Comparison of ENCODE assay signal across 8 mouse cellular contexts in the genomic region with DNA sequence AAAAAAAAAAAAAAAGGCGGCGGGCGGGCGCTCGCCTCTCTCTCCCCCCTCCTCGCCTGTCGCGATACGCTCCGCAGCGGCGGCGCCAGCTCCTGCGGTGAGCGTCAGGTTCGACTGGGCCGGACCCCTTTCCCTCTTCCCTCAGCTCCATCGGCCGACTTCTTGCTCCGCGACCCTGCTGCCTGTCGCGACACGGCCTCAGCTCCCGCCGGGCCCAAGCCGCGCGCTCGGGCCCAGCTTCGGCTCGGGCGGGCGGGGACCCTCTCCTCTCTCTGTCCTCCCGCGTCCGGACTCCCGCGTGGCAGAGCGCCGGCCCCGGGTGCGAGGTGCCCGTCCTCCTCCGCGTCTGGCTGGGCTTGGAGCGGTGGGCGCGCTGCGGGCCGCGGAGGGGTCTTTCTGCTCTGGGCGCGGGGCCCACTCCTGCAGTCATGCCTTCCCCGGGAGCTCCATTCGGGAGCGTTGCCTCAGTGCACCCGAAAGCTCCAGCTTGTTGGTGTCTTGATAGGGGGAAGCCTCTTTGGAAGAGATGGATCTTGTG. TPM values are rescaled to one million over a fixed set of nuclear protein-coding genes. Genes with fewer than 3 reads are reported as not detected.
DNase-seq lines count a peak whose midpoint lies in the region; ATAC-seq and TF ChIP-seq lines count a peak whose summit lies in the region.

No protein-coding gene starts in this region.

- H3K4me2 ChIP-seq in neural tube, embryonic 13.5 days = peak overlapping the region; percentile 92

- H3ac ChIP-seq in C2C12 (ENCODE audit: control insufficient read depth, insufficient read length, low read depth) = peak overlapping the region; percentile 100

- TF ChIP-seq EP300 in heart, adult 2 months (IDR thresholded peaks at IDR 0.05; ENCODE audit: insufficient read depth, low read depth, low read length) = no peak

- H3K27ac ChIP-seq in heart, adult 2 months = peak overlapping the region; percentile 93
- H3K27ac ChIP-seq in embryonic fibroblast, embryonic 13.5 days (ENCODE audit: insufficient read depth, low read length) = peak overlapping the region; percentile 94
- peak overlapping the region; percentile 98 for H3K27ac ChIP-seq in limb, embryonic 10.5 days
- H3K27ac ChIP-seq in neural tube, embryonic 13.5 days (replicated peaks) = peak overlapping the region; percentile 98

- intact Hi-C loops in heart, adult 2 months (cut with DNase I) = loop anchor here (1.0 to 5.0 kb wide), 2 partner anchors 19 to 47 kb away; a partner anchor contains a TSS

- no peak; the same call in none of the 2 replicates for ATAC-seq in neural tube, embryonic 13.5 days (ENCODE audit: low read depth)
- no peak for ATAC-seq in inflammation-experienced regulatory T-cells, adult 6 months

- WGBS in heart, adult 2 months = under 1% methylated on average over 56 of the region's 58 CpGs
- WGBS in limb, embryonic 10.5 days = under 1% methylated on average over 53 of the region's 58 CpGs
- under 1% methylated on average over 53 of the region's 58 CpGs for WGBS in neural tube, embryonic 13.5 days

- DNase-seq in heart, adult 2 months = no peak
- no peak for DNase-seq in heart, adult 11 months
- peak; percentile 53 for DNase-seq in limb, embryonic 10.5 days (ENCODE audit: low spot score)
- DNase-seq in gastrocnemius, postnatal 4 days (ENCODE audit: low spot score in 2 of 2) = no peak

- peaks cover 6% of the 10 kb centered on the region for H3K79me2 ChIP-seq in heart, adult 2 months (replicated peaks; ENCODE audit: control insufficient read depth, insufficient read depth, low read length)
- peaks cover 54% of the 10 kb centered on the region for H3K79me2 ChIP-seq in C2C12 (ENCODE audit: control insufficient read depth, insufficient read depth)

- H3K9me3 ChIP-seq in limb, embryonic 10.5 days (replicated peaks) = no peaks in the 10 kb centered on the region
- no peaks in the 10 kb centered on the region for H3K9me3 ChIP-seq in neural tube, embryonic 13.5 days

- peaks cover 17% of the 10 kb centered on the region for H3K36me3 ChIP-seq in heart, adult 2 months (ENCODE audit: control insufficient read depth, insufficient read depth, low read length)
- peaks cover 9% of the 10 kb centered on the region for H3K36me3 ChIP-seq in C2C12 (ENCODE audit: control insufficient read depth, insufficient read depth)
- peaks cover 55% of the 10 kb centered on the region for H3K36me3 ChIP-seq in limb, embryonic 10.5 days
- peaks cover 17% of the 10 kb centered on the region for H3K36me3 ChIP-seq in neural tube, embryonic 13.5 days

- no peaks in the 10 kb centered on the region for H3K27me3 ChIP-seq in heart, adult 2 months (ENCODE audit: control insufficient read depth, insufficient read depth, low read length)
- no peaks in the 10 kb centered on the region for H3K27me3 ChIP-seq in C2C12 (ENCODE audit: control insufficient read depth, insufficient read depth, insufficient read length)
- H3K27me3 ChIP-seq in limb, embryonic 10.5 days (ENCODE audit: low read depth, poor library complexity, severe bottlenecking) = no peaks in the 10 kb centered on the region
- no peaks in the 10 kb centered on the region for H3K27me3 ChIP-seq in neural tube, embryonic 13.5 days

- no peak for TF ChIP-seq POLR2A in heart, adult 2 months (IDR thresholded peaks at IDR 0.05; ENCODE audit: insufficient read depth, low read depth, low read length)
- TF ChIP-seq POLR2A in embryonic fibroblast, embryonic 13.5 days (IDR thresholded peaks at IDR 0.05; ENCODE audit: low read depth, low read length) = no peak; the same call in 1 of the 2 replicates

- H3K79me3 ChIP-seq in C2C12 (ENCODE audit: low read depth) = peaks cover 44% of the 10 kb centered on the region

- no peak for TF ChIP-seq CTCF in heart, adult 2 months (IDR thresholded peaks at IDR 0.05)
- no peak for TF ChIP-seq CTCF in C2C12 (IDR thresholded peaks at IDR 0.05; ENCODE audit: control insufficient read depth, insufficient read depth, insufficient read length)
- no peak for TF ChIP-seq CTCF in embryonic fibroblast, embryonic 13.5 days (IDR thresholded peaks at IDR 0.05; ENCODE audit: borderline replicate concordance, insufficient read depth, low read length)

- H3K4me1 ChIP-seq in heart, adult 2 months (ENCODE audit: control insufficient read depth, insufficient read depth, low read length) = peaks cover 18% of the 10 kb centered on the region
- peaks cover 14% of the 10 kb centered on the region for H3K4me1 ChIP-seq in embryonic fibroblast, embryonic 13.5 days (ENCODE audit: control insufficient read depth, insufficient read depth, low read length)
- H3K4me1 ChIP-seq in limb, embryonic 10.5 days = peaks cover 32% of the 10 kb centered on the region
- H3K4me1 ChIP-seq in neural tube, embryonic 13.5 days (replicated peaks) = peaks cover 47% of the 10 kb centered on the region

- peak overlapping the region; percentile 79 for H3K4me3 ChIP-seq in heart, adult 2 months
- peak overlapping the region; percentile 57 for H3K4me3 ChIP-seq in C2C12 (ENCODE audit: insufficient read depth, poor library complexity, severe bottlenecking)
- peak overlapping the region; percentile 58 for H3K4me3 ChIP-seq in embryonic fibroblast, embryonic 13.5 days (ENCODE audit: insufficient read depth, low read length)
- H3K4me3 ChIP-seq in limb, embryonic 10.5 days = peak overlapping the region; percentile 99
- peak overlapping the region; percentile 98 for H3K4me3 ChIP-seq in neural tube, embryonic 13.5 days

- H3K9ac ChIP-seq in heart, adult 2 months (ENCODE audit: low read depth, low read length) = peak overlapping the region; percentile 99
- H3K9ac ChIP-seq in neural tube, embryonic 13.5 days = peak overlapping the region; percentile 100

TF ChIP-seq in C2C12, 6 proteins besides CTCF, POLR2A, EP300 and RAD21 (continues in another document):
- TF ChIP-seq USF1 (IDR thresholded peaks at IDR 0.05; ENCODE audit: low read depth) (no peak), MAX (IDR thresholded peaks at IDR 0.05) (no peak), MYOG (IDR thresholded peaks at IDR 0.05; ENCODE audit: control insufficient read depth, extremely low read depth, insufficient read length) (no peak), FOSL1 (IDR thresholded peaks at IDR 0.05; ENCODE audit: insufficient read depth, low read length, poor library complexity, severe bottlenecking) (no peak), MYOD1 (IDR thresholded peaks at IDR 0.05; ENCODE audit: control insufficient read depth, insufficient read length, low read depth) (no peak)

RNA-seq across cellular contexts. Expression of a gene that starts 0.5 kb away (rescaled TPM):
- total RNA-seq in heart, adult 2 months (2021) = 10 to 100 TPM; 22.1 to 23.1 TPM
- polyA plus RNA-seq in heart, adult 2 months (2012; rRNA removed) = 20.3 and 33.2 TPM in 2 replicates
- 87.1 TPM for polyA plus RNA-seq in C2C12 (2012; fragmentation: generic; extraction: Trizol)
- 68.8 and 82.0 TPM in 2 replicates for polyA plus RNA-seq in embryonic fibroblast, embryonic 13.5 days (2011; ENCODE audit: insufficient read length, low read depth, missing spikeins)
- polyA plus RNA-seq in limb, embryonic 10.5 days (2016; fragmentation: Nextera tagmentation; extraction: Ambion mirVana) = 80.3 and 94.7 TPM in 2 replicates
- polyA plus RNA-seq in neural tube, embryonic 13.5 days (2015; fragmentation: Nextera tagmentation; extraction: Ambion mirVana) = 44.1 and 45.8 TPM in 2 replicates
- 10 to 100 TPM; 30.0 to 47.0 (median 45.2) TPM for polyA plus RNA-seq in inflammation-experienced regulatory T-cells, adult 6 months (2017; shearing (Covaris generic))
- total RNA-seq in gastrocnemius, postnatal 4 days (2021) = 10 to 100 TPM; 49.3 to 50.3 TPM

RNA-seq across cellular contexts. Expression of a gene that starts 15.8 kb away (rescaled TPM):
- total RNA-seq in heart, adult 2 months (2021) = 10 to 100 TPM; 24.1 to 24.4 TPM
- polyA plus RNA-seq in heart, adult 2 months (2012; rRNA removed) = 21.5 and 30.3 TPM in 2 replicates
- polyA plus RNA-seq in C2C12 (2012; fragmentation: generic; extraction: Trizol) = 102 TPM
- 42.2 and 51.8 TPM in 2 replicates for polyA plus RNA-seq in embryonic fibroblast, embryonic 13.5 days (2011; ENCODE audit: insufficient read length, low read depth, missing spikeins)
- 181 and 186 TPM in 2 replicates for polyA plus RNA-seq in limb, embryonic 10.5 days (2016; fragmentation: Nextera tagmentation; extraction: Ambion mirVana)
- 98.6 and 100 TPM in 2 replicates for polyA plus RNA-seq in neural tube, embryonic 13.5 days (2015; fragmentation: Nextera tagmentation; extraction: Ambion mirVana)
- polyA plus RNA-seq in inflammation-experienced regulatory T-cells, adult 6 months (2017; shearing (Covaris generic)) = 100 to 1,000 TPM in 1 of 3 experiments, 10 to 100 TPM in 2; 82.2 to 102 (median 91.2) TPM
- total RNA-seq in gastrocnemius, postnatal 4 days (2021) = 10 to 100 TPM; 38.3 to 38.9 TPM

RNA-seq across cellular contexts. Expression of a gene that starts 15.8 kb away (rescaled TPM):
- total RNA-seq in heart, adult 2 months (2021) = 10 to 100 TPM; 16.9 to 21.1 TPM
- 8.0 and 8.8 TPM in 2 replicates for polyA plus RNA-seq in heart, adult 2 months (2012; rRNA removed)
- 24.6 TPM for polyA plus RNA-seq in C2C12 (2012; fragmentation: generic; extraction: Trizol)
- polyA plus RNA-seq in embryonic fibroblast, embryonic 13.5 days (2011; ENCODE audit: insufficient read length, low read depth, missing spikeins) = 13.7 and 17.3 TPM in 2 replicates
- polyA plus RNA-seq in limb, embryonic 10.5 days (2016; fragmentation: Nextera tagmentation; extraction: Ambion mirVana) = 33.3 and 36.0 TPM in 2 replicates
- 31.0 and 34.4 TPM in 2 replicates for polyA plus RNA-seq in neural tube, embryonic 13.5 days (2015; fragmentation: Nextera tagmentation; extraction: Ambion mirVana)
- polyA plus RNA-seq in inflammation-experienced regulatory T-cells, adult 6 months (2017; shearing (Covaris generic)) = 10 to 100 TPM; 11.9 to 17.0 (median 15.0) TPM
- total RNA-seq in gastrocnemius, postnatal 4 days (2021) = 10 to 100 TPM; 20.8 to 22.7 TPM

RNA-seq across cellular contexts. Expression of a gene that starts 20.1 kb away (rescaled TPM):
- total RNA-seq in heart, adult 2 months (2021) = 10 to 100 TPM; 11.8 to 12.8 TPM
- polyA plus RNA-seq in heart, adult 2 months (2012; rRNA removed) = 4.8 and 5.9 TPM in 2 replicates
- 10.4 TPM for polyA plus RNA-seq in C2C12 (2012; fragmentation: generic; extraction: Trizol)
- polyA plus RNA-seq in embryonic fibroblast, embryonic 13.5 days (2011; ENCODE audit: insufficient read length, low read depth, missing spikeins) = 8.0 and 9.8 TPM in 2 replicates
- 13.2 and 15.2 TPM in 2 replicates for polyA plus RNA-seq in limb, embryonic 10.5 days (2016; fragmentation: Nextera tagmentation; extraction: Ambion mirVana)
- polyA plus RNA-seq in neural tube, embryonic 13.5 days (2015; fragmentation: Nextera tagmentation; extraction: Ambion mirVana) = 18.0 and 18.7 TPM in 2 replicates
- 1 to 10 TPM; 4.8 to 6.9 (median 6.0) TPM for polyA plus RNA-seq in inflammation-experienced regulatory T-cells, adult 6 months (2017; shearing (Covaris generic))
- total RNA-seq in gastrocnemius, postnatal 4 days (2021) = 1 to 10 TPM; 9.8 TPM

RNA-seq across cellular contexts. Expression of a gene that starts 28.4 kb away (rescaled TPM):
- total RNA-seq in heart, adult 2 months (2021) = 1,000 to 10,000 TPM; 1,765 to 2,117 TPM
- polyA plus RNA-seq in heart, adult 2 months (2012; rRNA removed) = 956 and 1,299 TPM in 2 replicates
- 386 TPM for polyA plus RNA-seq in C2C12 (2012; fragmentation: generic; extraction: Trizol)
- polyA plus RNA-seq in embryonic fibroblast, embryonic 13.5 days (2011; ENCODE audit: insufficient read length, low read depth, missing spikeins) = 386 and 396 TPM in 2 replicates
- 360 and 392 TPM in 2 replicates for polyA plus RNA-seq in limb, embryonic 10.5 days (2016; fragmentation: Nextera tagmentation; extraction: Ambion mirVana)
- 392 and 462 TPM in 2 replicates for polyA plus RNA-seq in neural tube, embryonic 13.5 days (2015; fragmentation: Nextera tagmentation; extraction: Ambion mirVana)
- 100 to 1,000 TPM; 608 to 774 (median 726) TPM for polyA plus RNA-seq in inflammation-experienced regulatory T-cells, adult 6 months (2017; shearing (Covaris generic))
- 100 to 1,000 TPM; 644 to 708 TPM for total RNA-seq in gastrocnemius, postnatal 4 days (2021)
